Mouse (Mus musculus) ES-Bruce4 (cell line): ENCODE data around the gene Itsn1.

Source experiments
- CTCF ChIP-seq: IDR thresholded peaks from one replicate; pipeline ENCODE4 v1.8.1; 2011; ENCODE audit warnings: low read depth, low read length
- EP300 ChIP-seq: IDR thresholded peaks from 2 replicates; pipeline ENCODE4 v1.6.1; 2011; ENCODE audit warnings: low read depth, low read length; ENCODE audit not compliant: insufficient read depth
- POLR2A ChIP-seq: IDR thresholded peaks from one replicate; pipeline ENCODE4 v1.8.1; 2011; ENCODE audit warnings: low read length; ENCODE audit not compliant: insufficient read depth

DNA sequence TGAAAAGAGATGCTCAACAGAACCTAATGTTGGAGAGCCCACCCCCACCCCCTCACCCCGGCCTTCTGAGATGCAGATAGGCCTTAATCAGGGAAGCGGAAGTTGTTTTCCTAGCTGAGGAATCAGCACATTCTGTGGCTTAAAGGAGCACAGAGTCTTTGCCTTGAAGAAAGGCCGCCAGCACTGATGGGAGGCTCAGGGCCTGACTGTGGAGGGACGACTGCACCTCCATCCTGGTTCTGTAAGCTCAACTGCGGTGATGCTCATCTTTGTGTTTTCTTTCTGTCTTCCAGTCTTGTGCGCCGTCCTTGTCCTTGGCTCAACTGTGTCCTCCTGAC lies 11.8 kb downstream of the Itsn1 start:
- TF ChIP-seq EP300 (no peak), CTCF (no peak), POLR2A (no peak)
